Mouse (Mus musculus) brain, embryonic 14.5 days (tissue): ENCODE measurements around the gene Eif2a. TPM values are rescaled to one million over a fixed set of nuclear protein-coding genes. Genes with fewer than 3 reads are reported as not detected.

Source experiments
- DNase-seq: peaks from one replicate; pipeline ENCODE4 v3.0.0-alpha.2; 2011; ENCODE audit warnings: low read depth
- CTCF ChIP-seq: fragments of 200-500 bp; IDR thresholded peaks from 2 replicates; pipeline ENCODE4 v1.5.1; 2012; ENCODE audit warnings: inconsistent platforms, mild to moderate bottlenecking, moderate library complexity, borderline replicate concordance; ENCODE audit not compliant: insufficient read depth, insufficient read length; ENCODE audit errors: extremely low read depth
- POLR2A ChIP-seq: fragments of 200-500 bp; IDR thresholded peaks from 2 replicates; pipeline ENCODE4 v1.6.1; 2012; ENCODE audit warnings: mild to moderate bottlenecking, inconsistent platforms, borderline replicate concordance; ENCODE audit not compliant: poor library complexity, insufficient read depth, insufficient read length, severe bottlenecking; ENCODE audit errors: extremely low read depth
- polyA plus RNA-seq: library from polyadenylated mRNA; depleted of rRNA; stranded (reverse); fragments of >200 nt; gene quantifications from 2 replicates; pipeline ENCODE4 v1.2.3, GENCODE M21; 2012

The Eif2a gene
- polyA plus RNA-seq, 1 experiment: 39.9 TPM

DNA sequence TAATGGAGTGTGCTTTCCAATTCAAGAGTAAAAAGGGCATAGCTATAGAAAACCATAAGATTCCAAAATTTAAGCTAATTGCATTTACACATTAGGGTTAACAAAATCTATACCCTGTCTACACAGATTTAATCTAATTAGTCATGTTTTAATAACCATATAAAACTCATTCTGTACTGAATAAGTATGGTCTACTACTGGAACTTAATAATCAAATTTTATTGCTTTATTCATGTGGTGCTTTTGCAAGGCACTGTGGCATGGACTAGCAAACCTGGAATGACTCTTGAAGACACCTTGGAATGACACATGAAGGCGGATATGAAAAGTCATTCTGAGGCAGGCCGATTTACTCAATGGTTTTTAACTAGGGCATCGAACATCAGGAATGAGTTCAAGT lies 2.2 kb upstream of the Eif2a start:
- no peak for DNase-seq
- TF ChIP-seq POLR2A (no peak), CTCF (no peak)

DNA sequence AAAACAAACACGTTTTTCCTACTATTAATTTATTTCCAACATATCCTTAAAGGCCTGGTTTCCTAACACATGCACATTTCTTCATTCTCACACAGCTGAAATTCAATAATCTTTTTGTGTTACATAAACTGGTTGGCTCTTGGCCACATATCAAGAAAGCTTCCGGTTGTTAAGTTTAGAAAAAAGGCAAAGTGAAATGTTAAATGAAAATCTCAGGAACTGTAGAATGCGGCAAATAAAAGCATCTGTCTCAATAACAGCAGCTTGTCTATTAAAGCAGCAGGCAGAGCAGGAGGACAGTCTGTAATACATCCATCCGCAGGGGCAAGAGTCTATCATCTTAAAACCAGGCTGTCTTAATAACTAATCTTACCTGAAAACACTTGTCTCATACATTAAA lies 1.4 kb upstream of the Eif2a start:
- no peak for TF ChIP-seq CTCF
- TF ChIP-seq POLR2A: no peak
- peak; percentile 1 for DNase-seq

DNA sequence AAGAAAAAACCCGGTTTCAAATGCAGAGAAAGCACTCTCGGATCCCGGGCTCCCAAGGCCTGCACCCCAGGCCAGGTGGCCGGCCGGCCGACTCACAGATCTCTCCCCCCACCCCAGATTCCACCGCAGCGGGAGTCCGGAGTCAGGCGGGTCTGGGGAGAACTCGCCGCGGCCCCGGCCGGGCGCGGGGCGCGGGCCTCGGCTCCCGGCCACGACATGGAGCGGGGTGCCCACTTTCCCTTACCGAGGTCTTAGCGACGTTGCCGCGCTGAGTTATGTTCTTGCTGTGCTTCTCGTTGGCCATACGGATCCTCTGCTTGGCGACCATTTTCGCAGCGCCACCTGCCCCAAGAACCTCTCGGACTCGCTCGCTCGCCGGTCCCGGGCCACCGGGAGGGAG lies 455 bp upstream of the Eif2a start:
- TF ChIP-seq POLR2A (no peak), CTCF (no peak)
- no peak for DNase-seq

DNA sequence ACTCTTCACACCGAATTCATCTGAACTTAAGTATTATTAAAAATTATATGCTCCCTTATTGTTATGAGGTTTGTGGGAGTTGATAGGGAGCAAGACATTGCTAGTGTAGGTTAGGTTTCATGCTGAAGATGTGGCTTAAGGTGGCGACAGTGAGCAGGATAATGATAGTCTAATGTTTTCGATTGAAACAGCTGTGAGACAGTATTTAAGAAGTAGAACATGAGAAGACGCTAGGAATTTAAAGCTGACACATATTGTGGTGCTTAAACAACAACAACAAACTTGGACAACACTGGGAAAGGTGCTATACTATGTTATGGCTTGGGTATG lies 752 bp downstream of the Eif2a start:
- DNase-seq: peak; percentile 53

DNA sequence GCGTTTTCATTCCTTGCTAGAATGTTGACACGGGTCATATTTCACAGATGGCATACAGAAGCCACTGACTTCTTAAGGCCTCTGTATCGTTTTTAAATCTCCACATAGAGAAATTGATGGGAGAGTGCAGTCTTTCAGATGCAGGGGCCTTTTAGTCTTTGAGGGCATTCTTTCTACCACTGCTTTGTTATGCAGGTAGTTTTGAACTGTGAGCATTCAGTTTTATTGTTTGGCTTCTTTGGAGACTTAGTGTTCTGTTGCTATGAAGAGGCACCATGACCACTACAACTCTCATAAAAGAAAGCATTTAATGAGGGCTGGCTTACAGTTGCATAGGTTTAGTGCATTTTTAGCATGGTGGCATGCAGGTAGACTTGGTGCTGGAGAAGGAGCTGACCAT lies 11.0 kb downstream of the Eif2a start:
- TF ChIP-seq CTCF (no peak), POLR2A (no peak)

More for the DNA sequence above, 752 bp downstream of the Eif2a start:
- TF ChIP-seq POLR2A: no peak
- TF ChIP-seq CTCF: no peak

DNA sequence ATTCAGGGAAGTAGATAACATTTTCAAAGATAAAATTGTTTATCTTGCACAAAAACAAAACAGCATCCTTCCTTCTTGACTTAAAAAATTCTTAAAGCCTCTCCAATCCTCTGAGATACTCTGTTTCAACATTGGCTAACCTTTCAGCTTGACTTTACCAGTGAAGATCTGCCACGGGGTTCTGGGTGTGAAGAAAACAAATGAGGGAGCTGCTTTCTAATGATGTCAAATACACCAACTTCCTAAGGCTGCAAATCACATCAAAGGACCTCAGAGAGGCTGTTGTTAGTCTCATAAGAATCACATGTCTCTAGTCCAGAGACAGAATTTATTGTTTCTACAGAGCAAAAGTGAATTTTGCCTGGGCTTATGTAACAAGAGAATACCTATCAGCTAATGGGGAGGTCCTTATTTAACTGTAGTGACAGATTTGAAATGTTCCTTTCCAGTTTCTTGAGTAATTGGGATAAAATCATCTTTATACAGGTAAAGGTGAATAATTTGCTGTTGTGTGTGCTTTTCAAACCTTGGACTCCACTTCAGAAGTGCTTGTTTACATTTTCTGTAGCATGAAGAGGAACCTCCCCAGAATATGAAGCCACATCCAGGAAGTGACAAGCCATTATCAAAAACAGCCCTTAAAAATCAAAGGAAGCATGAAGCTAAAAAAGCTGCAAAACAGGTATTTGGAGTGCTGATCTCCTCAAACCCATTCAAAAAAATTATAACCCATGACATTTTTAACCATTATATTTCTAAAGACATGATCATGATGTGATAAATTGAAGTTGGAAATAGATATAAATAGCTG lies 26.6 kb downstream of the Eif2a start:
- TF ChIP-seq POLR2A: no peak
- no peak for TF ChIP-seq CTCF
- DNase-seq: no peak

More for the DNA sequence above, 11.0 kb downstream of the Eif2a start:
- DNase-seq: no peak

DNA sequence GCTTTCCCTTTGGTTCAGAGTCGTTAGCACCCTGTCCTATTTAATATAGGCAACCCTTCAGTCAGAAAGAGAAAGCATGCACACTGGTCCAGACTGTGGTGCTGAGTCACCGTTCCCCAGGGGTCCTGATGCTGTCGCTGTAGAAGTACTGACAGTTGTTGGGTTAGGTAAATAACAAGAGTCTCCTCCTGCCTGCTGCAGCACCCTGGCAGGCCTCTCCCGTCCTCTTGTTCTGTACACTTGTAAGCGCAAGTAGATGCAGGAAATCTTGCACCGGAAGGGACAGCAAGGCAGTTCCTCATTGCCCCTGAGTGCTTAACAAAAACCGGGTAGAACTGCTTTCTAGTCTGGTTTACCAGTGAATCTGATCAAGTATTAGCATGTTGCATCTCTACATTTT lies 31.0 kb downstream of the Eif2a start:
- DNase-seq: no peak
- TF ChIP-seq POLR2A (no peak), CTCF (no peak)

DNA sequence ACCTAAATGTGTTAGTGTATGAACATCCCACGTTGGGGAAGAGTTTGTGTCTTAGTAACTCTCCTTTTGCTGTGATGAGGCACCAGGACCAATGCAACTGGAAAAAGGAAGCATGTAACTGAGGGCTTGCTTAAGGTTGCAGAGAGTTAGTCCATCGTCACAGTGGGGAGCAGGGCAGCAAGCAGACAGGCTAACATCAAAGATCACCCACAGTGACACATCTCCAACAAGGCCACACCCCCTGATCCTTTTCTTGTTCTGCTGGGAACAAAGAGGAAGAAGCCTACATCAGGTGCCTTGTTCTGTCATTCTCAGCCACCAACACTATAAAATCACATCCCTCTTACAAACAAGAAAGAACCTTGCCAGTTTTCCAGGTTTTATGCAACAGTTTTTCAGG lies 34.3 kb downstream of the Eif2a start:
- TF ChIP-seq POLR2A: no peak
- TF ChIP-seq CTCF: no peak
- no peak for DNase-seq

DNA sequence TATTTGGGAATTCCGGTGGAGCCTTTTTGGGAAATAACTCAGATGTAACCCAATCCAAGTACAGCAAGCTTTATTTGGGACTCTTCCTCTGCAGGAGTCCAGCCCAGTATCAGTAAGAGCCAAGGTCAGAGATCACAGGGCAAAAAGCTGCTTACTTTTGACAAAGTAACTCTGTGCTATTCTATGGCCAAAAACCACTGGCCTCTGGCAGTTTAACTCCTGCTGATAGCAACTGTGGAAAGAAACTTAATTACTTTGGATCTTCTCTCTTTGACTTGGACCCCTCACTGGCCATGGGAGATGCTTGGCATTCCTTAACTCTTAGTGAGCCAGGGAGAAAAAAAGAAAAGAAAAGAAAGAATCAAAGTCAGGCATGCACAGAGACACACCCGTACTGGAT lies 35.8 kb downstream of the Eif2a start:
- TF ChIP-seq POLR2A: no peak
- TF ChIP-seq CTCF: no peak
- peak; percentile 5 for DNase-seq

DNA sequence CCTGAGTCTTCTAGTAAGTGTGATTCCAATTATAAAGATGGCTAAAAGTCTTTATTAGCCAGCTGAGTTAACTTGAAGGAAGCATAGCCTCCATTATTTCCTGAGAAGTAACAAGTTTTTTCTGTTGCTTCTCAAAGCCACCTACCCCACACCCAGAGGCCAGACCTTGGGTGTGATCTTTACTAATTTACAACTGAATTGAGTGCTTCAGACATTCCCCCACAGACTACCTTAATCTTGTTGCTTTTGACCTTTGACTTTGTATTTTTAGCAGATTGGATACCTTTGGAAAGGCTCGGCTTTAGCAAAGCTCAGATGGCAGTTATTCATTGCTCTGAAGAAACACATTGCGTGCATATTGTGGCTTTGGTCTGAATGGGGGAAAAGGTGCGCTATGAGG lies 45.2 kb downstream of the Eif2a start:
- no peak for DNase-seq
- TF ChIP-seq CTCF (no peak), POLR2A (no peak)

DNA sequence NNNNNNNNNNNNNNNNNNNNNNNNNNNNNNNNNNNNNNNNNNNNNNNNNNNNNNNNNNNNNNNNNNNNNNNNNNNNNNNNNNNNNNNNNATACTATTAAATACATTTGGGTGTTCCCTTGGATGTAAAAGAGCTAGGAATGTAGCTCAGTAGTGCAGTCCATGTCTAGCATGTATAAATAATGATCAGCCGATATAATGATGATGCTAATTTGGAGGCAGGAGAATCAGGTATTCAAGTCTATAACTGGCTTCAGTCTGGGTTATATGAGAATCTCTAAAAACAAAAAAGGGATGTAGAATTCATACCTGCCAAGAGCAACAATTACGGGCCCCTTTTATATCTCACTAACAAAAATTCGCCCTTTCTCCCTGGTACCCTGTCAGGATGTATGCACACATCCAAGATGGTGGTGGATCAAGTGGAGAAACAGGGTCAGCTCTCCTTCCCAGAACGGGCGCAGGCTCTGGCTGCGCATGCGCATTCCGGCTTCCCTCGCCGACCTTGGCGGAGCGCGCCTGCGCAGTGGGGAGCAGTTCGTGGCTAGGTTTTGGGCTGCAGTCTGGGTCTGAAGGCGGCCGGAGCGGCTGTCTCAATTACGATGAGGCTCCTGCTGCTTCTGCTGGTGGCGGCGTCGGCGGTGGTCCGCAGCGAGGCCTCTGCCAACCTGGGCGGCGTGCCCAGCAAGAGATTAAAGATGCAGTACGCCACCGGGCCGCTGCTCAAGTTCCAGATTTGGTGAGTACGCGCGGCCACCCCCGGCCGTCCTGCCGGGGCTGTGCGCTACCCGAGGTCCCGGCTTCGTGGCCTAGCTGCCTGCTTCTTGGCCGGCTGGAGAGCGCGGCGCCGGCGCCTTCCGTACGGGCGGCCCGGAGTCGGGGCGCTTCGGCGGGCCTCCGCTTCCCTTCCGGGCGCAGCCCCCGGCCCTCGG lies 50.8 kb downstream of the Eif2a start, which contains the start of gene Selenot:
Selenot (plus strand) TSS at position 500 of the 930 bp plus-strand sequence.
- peak; percentile 92; the same call in 1 of the 2 replicates for TF ChIP-seq POLR2A
- TF ChIP-seq CTCF: no peak

More for the DNA sequence above, 50.8 kb downstream of the Eif2a start, which contains the start of gene Selenot:
- peak; percentile 98 for DNase-seq
